Mouse (Mus musculus): ENCODE measurements around the gene Vtn.

Vtn gene

DNA sequence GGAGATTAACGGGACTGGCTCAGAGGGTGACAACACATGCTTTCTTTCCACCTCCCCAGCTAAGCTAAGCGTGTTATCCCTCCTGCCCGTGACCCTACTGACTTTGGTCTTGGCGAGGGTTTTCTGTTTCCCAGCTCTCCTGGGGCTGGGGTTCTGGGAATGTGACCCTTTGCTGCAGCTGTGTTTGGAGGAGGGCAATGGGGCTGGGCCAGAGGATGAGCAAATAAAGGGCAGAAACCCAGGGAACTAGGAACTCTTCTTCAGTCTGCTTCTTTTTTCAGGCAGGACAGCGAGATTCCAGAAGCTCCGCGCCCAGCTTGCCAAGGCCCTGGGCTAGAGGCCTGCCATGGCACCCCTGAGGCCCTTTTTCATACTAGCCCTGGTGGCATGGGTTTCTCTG lies at the start of gene Vtn:
Vtn (plus strand) TSS at position 88 of the 400 bp plus-strand sequence.
- DNase-seq (ENCODE audit: low spot score in 2 of 2), result no peak

DNA sequence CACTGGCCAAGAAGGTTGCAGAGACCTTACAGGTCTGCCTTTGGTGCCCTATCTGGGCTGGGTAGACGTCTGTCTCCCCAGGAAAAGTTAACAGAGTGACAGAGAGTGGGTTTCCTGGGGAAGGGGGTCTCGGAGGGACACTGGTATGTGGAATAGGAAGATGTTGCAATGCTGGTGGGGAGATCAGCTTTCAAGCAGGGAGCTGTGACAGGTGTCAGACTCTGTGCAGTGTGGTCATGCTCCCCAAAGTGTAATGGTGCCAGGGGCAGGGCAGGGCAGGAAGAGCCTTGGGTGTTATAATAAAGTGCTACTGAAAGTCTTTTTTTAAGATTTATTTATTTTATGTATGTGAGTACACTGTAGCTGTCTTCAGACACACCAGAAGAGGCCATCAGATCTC lies 48.6 kb upstream of the Vtn start:
- no peak for DNase-seq (ENCODE audit: low spot score in 2 of 2)

DNA sequence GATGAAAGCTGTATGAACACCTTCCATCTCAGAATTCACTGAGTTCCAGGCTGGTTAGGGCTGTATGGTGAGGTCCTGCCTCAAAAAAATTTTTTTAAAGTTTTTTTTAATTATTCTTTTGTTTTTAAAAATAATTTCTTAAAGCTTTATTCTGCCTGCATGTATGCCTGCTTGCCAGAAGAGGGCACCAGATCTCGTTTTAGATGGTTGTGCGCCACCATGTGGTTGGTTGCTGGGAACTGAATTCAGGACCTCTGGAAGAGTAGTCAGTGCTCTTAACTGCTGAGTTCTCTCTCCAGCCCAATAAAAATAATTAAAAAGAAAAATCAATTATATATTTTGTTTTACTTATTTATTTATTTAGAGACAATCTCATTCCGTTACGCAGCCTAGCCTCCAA lies 45.2 kb upstream of the Vtn start:
- DNase-seq (ENCODE audit: low spot score in 2 of 2), result peak; percentile 48 to 82

DNA sequence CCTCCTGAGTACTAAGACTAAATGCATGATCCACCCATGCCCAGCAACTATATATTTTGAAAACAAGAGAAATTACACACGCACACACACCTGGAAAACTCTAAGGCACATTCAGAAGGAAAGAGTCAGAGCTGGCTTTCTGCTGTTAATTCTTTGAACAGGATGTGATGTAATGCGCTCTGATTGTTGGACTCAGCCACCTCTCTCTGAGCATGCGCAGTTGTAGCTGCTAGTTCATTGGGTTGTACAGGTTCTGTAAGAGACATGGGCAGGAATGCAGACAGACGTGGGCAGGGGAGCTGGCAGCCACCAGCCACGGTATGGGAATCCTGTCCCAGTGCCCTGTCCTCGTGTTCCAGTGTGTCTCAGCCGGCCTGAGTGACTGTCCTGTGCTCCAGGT lies 44.6 kb upstream of the Vtn start:
- DNase-seq (ENCODE audit: low spot score in 2 of 2), result no peak

DNA sequence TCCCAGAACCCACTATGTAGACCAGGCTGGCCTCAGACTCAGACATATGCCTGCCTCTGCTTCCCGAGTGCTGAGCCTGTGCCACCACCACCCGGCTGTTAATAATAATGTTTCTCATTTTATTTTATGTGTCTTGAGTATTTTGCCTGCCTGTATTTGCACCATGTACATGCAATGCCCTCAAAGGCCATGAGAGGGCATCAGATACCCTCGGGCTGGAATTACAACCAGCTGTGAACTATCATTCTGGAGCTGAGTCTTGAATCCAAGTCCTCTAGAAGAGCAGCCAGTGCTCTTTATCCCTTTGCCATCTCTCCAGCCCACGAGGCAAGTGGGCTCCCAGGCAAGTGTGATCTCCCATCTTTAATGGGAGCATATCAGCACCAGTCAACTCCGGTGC lies 43.6 kb upstream of the Vtn start:
- peak; percentile 21 to 56 for DNase-seq (ENCODE audit: low spot score in 2 of 2)

DNA sequence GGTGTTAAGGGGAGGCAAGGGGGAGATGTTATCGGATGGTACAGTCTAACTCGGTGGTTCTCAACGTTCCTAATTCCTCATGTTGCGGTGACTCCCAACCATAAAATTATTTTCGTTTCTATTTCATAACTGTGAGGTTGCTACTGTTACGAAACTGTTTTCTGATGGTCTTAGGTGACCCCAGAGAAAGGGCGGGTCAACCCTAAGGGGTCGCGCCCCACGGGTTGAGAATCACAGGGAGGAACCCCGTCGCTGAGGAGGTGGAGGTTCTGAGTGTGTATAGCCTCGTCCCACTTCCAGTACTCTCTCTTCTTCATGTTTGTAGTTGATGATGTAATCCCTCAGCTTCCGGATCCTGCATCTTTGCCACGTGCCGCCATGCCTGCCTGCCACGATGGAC lies 40.2 kb upstream of the Vtn start:
- DNase-seq (ENCODE audit: low spot score in 2 of 2), result no peak

DNA sequence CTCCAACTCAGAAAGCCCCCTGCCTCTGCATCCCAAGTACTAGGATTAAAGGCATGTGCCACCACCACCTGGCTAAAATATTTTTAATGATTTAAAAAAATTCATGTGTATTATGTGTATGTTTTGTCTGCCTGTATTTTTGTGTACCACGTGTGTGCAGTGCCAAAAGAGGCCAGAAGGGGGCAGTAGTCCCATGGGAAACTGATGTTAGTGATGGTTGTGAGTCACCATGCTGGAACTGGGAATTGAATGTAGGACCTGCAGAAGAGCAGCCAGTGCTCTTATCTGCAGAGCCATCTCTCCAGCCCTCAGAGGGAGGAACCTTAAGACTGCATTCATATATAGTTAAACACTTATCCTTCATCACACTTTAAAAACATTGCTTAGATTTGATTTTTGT lies 37.0 kb upstream of the Vtn start:
- no peak for DNase-seq (ENCODE audit: low spot score in 2 of 2)

DNA sequence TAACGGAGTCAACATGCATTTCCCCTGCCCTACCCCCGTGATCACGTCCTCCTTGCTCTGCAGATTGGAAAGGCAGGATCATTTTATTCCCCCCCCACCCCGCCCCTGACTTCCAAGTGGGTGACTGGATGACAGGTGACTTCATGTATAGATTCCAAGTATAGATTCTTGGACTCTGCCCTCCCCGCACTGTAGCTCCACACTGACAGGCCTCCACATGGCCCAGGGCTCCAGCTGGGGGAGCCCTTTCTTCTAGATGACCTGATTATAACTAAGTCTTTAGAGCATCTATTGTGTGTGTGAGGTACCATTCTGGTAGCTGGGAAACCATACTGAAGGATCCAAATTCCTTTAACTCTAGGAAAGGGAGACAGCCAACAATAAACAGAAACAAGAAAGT lies 36.2 kb upstream of the Vtn start:
- DNase-seq (ENCODE audit: low spot score in 2 of 2), result no peak

DNA sequence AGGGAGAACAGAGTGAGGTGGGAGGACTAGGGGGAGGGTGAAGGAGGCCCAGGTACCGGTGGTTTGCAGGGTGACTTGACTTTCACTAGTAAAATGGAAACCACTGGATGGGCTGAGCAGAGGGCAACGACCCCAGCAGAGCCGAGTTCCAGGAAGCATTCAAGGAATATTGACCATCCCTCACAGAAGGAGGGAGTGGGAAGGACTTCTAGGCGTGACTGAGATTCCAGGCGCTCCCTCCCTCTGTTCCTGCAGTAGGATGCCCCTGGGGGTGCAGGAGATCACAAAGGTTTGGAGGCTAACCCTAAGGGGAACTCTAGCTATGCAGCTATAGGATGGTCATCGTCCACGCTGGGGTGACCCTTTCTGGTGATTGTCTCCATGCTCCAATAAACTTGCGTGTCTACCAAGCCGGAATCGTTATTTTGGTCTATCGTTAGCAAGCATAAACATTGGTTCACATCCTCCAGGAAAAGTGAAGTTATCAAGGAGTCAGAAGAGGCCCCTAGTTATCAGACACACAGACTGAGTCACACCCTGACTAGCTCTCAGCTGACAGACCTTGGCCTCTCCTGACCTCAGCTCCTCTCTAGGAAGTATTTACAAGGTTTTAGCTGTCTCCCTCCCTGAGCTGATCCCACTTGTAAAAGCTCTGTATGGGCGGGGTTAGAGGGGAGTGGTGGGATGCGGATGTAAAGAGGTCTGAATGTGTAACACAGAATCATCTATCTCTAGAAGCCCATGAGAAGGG lies 35.4 kb upstream of the Vtn start:
- no peak for DNase-seq (ENCODE audit: low spot score in 2 of 2)

DNA sequence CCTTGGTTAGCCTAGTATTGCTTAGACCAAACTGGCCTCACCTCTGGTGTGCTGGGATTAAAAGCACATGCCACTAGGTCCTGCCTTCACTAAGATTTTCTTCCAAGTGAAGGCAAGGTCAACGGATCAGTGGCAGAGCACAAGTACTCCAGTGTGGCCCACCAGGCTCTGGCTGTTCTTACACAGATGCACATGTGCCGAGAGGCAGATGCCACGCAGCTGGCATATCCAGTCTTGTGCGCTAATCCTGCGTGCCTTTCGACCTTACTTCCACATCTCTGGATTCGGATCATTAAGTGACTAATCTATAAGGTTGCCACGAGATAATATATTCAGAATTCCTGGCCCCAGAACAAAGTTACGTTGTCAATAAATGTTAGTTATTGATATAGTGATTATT lies 33.8 kb upstream of the Vtn start:
- DNase-seq (ENCODE audit: low spot score in 2 of 2), result no peak

DNA sequence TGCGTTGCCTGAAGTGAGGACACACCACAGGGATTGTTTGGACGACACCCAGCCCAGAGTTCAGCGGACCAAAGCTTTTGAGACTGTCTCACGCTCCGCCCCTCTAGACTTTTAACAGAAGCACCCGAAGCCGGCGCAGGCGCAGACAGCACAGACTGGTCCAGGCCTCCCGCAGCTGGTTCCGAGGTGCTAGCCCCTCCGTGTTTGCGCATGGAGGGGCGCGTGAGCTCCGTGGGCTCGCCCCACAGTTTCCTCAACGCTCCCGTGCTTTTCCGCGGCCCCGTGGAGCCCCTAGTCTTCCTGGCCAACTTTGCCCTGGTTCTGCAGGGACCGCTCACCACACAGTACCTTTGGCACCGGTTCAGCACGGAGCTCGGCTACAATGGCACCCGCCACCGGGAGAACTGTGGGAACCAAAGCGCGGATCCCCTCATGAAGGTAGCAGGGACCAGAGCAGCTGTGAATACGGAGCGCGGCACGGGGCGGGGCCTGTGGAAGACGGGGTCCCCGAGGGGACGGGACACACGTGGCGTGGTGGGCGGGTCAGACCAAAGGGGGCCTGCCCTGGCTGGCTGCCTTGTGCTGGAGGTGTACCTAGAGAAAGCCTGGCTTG lies 33.2 kb upstream of the Vtn start, which contains the start of gene Slc46a1:
Slc46a1 (plus strand) TSS at position 130 of the 613 bp plus-strand sequence.
- DNase-seq (ENCODE audit: low spot score in 2 of 2), result peak; percentile 40 to 80

DNA sequence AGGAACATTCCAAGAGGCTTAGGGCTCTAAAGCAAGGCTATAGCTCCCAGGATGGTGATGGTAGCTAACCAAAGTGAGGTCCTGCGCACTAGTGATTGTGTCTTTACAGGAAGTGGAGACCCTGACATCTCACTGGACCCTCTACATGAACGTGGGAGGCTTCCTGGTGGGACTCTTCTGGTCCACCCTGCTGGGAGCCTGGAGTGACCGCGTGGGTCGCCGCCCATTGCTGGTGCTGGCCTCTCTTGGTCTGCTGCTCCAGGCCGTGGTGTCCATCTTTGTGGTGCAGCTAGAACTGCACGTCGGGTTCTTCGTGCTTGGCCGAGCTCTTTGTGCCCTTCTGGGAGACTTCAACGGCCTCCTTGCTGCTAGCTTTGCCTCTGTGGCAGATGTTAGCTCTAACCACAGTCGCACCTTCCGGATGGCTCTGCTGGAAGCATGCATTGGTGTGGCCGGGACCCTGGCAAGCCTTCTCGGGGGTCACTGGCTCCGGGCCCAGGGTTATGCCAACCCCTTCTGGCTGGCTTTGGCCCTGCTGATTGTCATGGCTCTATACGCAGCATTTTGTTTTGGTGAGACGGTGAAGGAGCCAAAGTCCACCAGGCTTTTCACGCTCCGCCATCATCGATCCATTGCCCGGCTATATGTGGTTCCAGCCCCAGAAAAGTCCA lies 32.5 kb upstream of the Vtn start:
- DNase-seq (ENCODE audit: low spot score in 2 of 2), result no peak

DNA sequence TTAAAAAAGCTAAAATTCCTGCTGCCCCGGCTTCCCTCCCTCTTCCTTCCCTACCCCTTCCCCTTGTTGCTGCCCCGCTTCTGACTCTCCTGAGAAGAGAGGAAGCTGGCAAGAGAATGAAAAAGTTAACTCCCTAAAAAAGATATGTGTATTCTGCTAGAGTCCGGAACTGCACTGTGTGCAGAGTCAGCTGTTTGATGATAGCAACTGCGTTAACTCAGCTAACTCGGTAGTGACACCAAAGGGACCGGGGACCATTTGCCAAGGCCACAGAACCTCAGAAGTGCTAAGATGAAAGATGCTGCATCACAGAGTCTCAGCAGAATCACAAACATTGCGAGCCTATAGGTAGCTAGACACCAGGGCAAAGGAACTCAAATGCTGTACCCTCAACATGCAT lies 31.4 kb upstream of the Vtn start:
- no peak for DNase-seq (ENCODE audit: low spot score in 2 of 2)

DNA sequence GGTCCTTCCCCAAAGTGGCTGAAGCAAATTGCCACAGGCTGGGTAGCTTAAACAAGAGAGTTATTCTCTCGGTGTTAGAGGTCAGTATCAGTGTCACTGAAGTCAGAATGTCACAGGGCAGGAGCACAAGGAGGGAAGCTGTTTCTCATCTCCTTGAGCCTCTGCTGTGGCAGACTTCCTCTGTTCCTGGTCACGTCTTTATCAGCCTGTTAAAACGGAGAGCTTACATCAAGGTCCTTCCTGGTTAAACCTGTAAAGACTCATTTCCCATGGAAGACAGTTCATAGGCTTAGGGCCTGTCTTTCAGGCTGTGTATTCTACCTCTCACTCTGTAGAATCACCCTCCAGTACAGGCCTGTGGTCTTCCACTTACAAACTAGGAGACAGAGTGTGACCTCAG lies 31.0 kb upstream of the Vtn start:
- no peak for DNase-seq (ENCODE audit: low spot score in 2 of 2)

DNA sequence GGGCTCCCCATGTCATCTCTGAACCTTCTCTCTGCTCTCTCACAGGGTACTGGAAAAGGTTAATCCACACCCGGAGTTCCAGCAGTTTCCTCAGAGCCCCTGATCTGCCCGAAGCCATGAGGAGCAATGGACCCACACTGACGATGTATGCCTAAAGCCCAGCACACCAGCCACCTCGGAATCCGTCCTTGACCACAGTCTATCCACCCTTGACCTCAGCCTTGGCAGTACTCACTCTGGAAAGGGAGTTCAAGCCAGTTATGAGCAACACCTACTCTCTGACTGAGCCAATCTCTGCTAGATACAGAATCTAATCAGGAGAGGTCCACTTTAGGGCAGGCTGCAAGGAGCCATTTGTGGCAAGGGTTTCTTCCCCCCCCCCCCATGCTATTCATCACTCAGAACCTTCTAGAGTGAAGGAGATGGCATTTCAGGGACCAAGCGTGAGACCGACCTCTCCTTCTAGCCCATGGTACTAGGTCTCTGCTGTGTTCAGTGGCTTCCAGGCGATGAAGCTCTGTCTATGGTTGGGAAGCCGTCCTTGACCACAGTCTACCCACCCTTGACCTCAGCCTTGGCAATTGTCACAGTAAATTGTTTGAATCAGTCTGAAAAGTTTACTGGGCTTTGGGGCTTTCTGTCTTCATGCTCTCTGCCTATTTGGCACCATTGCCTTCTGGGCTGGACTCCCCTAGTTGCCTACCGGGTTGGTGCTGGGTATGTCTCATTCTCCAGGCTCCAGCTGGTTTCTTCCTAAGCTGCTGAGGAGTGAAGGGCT lies 27.4 kb upstream of the Vtn start:
- no peak for DNase-seq (ENCODE audit: low spot score in 2 of 2)

DNA sequence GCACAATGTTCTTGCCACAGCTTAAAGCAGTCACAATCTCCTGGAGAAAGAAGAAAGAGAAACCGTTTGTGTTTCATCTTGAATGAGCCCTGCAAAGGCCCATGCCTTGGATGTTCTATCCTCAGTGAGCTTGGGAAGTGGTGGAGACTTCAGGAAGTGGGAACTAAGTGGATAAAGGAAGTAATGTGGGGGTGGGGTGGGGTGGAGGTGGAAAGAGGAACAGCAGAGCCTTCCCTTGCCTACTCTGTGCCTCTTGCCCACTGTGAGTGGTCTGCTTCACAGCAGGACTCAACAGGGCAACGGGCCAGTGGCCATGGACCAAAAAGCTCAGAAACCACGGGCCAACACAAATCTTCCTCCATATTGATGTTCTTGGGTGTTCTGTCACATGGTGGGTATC lies 23.6 kb upstream of the Vtn start:
- DNase-seq (ENCODE audit: low spot score in 2 of 2), result no peak

DNA sequence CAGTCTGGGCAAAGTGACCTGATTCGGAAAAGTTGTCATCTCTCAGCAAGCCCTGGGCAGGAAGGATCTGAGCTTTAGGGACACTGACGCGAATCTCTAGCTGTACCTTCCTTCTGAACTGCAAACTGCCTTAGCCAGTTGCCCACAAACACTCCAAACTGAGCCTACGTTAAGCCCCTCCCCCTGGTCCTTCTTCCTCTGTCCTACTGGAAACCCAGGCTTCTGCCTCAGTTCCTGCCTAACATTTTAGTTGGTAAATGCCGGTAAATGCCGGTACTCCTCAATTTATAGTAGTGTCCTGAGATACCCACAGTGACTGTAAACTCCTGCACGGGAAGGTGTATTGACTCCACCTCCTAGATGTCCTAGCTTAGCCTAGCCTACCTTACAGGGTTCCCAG lies 15.3 kb upstream of the Vtn start:
- no peak for DNase-seq (ENCODE audit: low spot score in 2 of 2)

DNA sequence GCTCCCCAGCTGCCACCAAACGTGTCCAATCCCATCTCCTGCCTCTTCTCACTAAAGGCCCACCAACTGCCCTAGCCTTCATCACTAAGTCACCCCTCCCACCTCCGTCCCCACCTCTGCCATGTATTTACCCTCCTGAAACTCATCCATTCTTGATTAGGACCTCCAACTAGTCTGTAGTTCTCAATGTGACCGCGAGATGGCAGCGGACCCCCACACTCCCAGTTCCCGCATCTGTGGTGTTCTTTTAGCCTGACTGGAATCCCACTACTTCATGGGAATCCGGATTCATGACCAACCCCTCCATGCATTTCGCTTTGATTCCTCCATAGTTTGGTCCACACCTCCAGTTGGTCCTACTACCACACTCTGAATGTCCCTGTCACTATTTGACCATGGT lies 10.7 kb upstream of the Vtn start:
- peak; percentile 47 to 74 for DNase-seq (ENCODE audit: low spot score in 2 of 2)

DNA sequence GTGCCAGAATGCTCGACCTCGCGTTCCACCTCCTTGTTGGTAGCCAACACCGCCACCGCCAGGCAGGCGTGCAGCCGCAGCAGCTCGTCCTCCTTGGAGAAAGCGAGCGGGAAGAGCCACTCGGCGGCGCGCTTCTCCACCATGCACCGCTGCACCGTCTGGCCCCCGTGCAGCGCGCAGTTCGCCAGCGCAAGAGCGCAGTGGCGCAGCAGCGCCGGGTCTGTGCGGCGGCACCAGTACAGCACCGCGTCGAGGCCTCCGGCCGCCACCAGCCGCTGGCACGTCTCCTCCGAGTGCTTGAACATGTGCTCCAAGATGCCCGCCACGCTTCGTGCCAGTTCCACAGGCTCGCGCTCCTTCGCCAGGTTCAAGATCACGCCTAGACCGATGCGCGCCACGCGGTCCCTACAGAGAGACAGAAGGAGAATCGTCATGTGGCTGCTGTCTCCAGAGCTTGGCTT lies 8.1 kb upstream of the Vtn start:
- no peak for DNase-seq (ENCODE audit: low spot score in 2 of 2)

DNA sequence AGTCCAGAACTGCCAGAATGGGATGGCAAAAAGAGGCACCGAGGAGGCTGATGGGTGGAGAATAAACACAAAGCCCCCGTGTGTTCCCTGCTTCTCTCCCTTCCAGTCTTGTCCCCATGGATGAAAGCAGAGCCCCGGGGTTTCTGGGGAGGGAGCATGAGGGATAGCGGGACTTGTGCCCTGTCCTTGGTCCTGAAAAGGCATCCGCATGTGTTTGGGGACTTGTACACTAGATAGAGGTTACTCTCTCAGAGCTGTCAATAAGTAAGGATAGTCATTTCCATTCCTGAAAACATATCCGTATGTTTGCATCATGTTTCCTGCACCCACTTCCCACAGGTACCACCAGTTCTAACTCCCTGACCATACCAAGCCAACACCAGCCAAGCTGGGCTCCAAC lies 3.0 kb upstream of the Vtn start:
- DNase-seq (ENCODE audit: low spot score in 2 of 2), result peak in 1 of 2 experiments; percentile 52

DNA sequence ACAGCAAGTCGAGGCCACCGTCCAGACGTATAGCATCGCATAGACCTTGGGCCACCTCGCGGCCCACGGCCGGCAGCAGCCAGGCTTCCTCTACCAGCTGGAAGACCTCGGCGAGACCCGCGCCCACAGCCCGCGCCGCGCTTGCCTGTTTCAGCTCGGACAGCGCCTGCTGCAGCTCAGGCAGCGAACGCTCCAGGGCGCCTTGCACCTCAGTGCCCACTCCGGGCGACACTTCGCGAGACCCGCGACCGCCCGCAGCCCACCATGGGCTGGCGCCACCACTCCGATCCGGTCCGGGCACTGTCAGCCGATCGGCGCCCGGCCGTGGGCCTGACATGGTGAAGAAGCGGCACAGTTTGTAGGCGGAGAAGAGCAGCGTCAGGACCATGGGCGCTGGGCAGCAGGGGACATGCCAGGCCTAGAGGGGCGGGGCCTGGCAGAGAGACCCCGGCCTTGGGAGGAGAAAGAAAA lies 1.8 kb upstream of the Vtn start:
- DNase-seq (ENCODE audit: low spot score in 2 of 2), result peak in 1 of 2 experiments; percentile 37
